Mouse (Mus musculus) myocyte (in vitro differentiated cells): ENCODE measurements at regions not wholly inside any gene's neighbourhood (a gene's known extent, or its start where the extent isn't known, plus 50 kb on each side); places are given as distances from the start of the nearest gene placed in this dataset.

Source experiments
- H3K27me3 ChIP-seq: one replicate; pipeline ENCODE4 v1.6.1; 2011; ENCODE audit not compliant: control insufficient read depth, insufficient read depth, insufficient read length
- H3K36me3 ChIP-seq: one replicate; pipeline ENCODE4 v1.6.1; 2011; ENCODE audit not compliant: control insufficient read depth, insufficient read depth
- H3K4me2 ChIP-seq: one replicate; pipeline ENCODE4 v1.6.1; 2011; ENCODE audit warnings: low read depth, control low read depth
- H3K4me3 ChIP-seq: one replicate; pipeline ENCODE4 v1.5.1; 2011; ENCODE audit warnings: mild to moderate bottlenecking, control low read depth, moderate library complexity
- H3K79me2 ChIP-seq: one replicate; pipeline ENCODE4 v1.6.1; 2011; ENCODE audit not compliant: control insufficient read depth, insufficient read depth
- H3ac ChIP-seq: one replicate; pipeline ENCODE4 v1.6.1; 2011; ENCODE audit not compliant: control insufficient read depth, insufficient read length
- CEBPB ChIP-seq: IDR thresholded peaks from 2 replicates; pipeline ENCODE4 v1.6.1; 2011; ENCODE audit warnings: mild to moderate bottlenecking, moderate library complexity; ENCODE audit not compliant: poor library complexity, insufficient read depth, severe bottlenecking
- E2F4 ChIP-seq: IDR thresholded peaks from one replicate; pipeline ENCODE4 v1.6.1; 2011; ENCODE audit warnings: mild to moderate bottlenecking, control low read depth, moderate library complexity; ENCODE audit not compliant: insufficient read depth
- MAX ChIP-seq: IDR thresholded peaks from one replicate; pipeline ENCODE4 v1.6.1; 2011; ENCODE audit warnings: low read depth, mild to moderate bottlenecking, control low read depth
- MYOD1 ChIP-seq, 3 experiments: IDR thresholded peaks; one replicate each; pipeline ENCODE4 v1.6.1; 2011; ENCODE audit warnings: control low read depth in 2 of 3, low read depth in 2 of 3, mild to moderate bottlenecking in 2 of 3, moderate library complexity in 1 of 3; ENCODE audit not compliant: insufficient read length in 2 of 3, control insufficient read depth in 1 of 3
- MYOG ChIP-seq, 3 experiments: IDR thresholded peaks; one replicate each; pipeline ENCODE4 v1.6.1; 2011; ENCODE audit warnings: control low read depth in 2 of 3, low read depth in 2 of 3, mild to moderate bottlenecking in 2 of 3; ENCODE audit not compliant: insufficient read length in 2 of 3, control insufficient read depth in 1 of 3, insufficient read depth in 1 of 3
- POLR2A ChIP-seq: IDR thresholded peaks from one replicate; pipeline ENCODE4 v1.6.1; 2011; ENCODE audit warnings: low read depth, mild to moderate bottlenecking, control low read depth, moderate library complexity; ENCODE audit not compliant: insufficient read length
- POLR2AphosphoS2 ChIP-seq: IDR thresholded peaks from one replicate; pipeline ENCODE4 v1.6.1; 2011; ENCODE audit warnings: low read depth, control low read depth; ENCODE audit not compliant: insufficient read length
- REST ChIP-seq: IDR thresholded peaks from one replicate; pipeline ENCODE4 v1.6.1; 2011; ENCODE audit warnings: mild to moderate bottlenecking, control low read depth, moderate library complexity; ENCODE audit not compliant: insufficient read depth, insufficient read length
- SRF ChIP-seq: IDR thresholded peaks from one replicate; pipeline ENCODE4 v1.6.1; 2011; ENCODE audit warnings: low read depth; ENCODE audit not compliant: control insufficient read depth, insufficient read length
- TCF12 ChIP-seq: IDR thresholded peaks from one replicate; pipeline ENCODE4 v1.6.1; 2011; ENCODE audit warnings: mild to moderate bottlenecking, control low read depth; ENCODE audit not compliant: poor library complexity, insufficient read depth, severe bottlenecking
- TCF3 ChIP-seq: IDR thresholded peaks from one replicate; pipeline ENCODE4 v1.6.1; 2011; ENCODE audit warnings: low read depth, control low read depth; ENCODE audit not compliant: insufficient read length
- USF1 ChIP-seq: IDR thresholded peaks from one replicate; pipeline ENCODE4 v1.6.1; 2011; ENCODE audit warnings: low read depth, mild to moderate bottlenecking, control low read depth, moderate library complexity

DNA sequence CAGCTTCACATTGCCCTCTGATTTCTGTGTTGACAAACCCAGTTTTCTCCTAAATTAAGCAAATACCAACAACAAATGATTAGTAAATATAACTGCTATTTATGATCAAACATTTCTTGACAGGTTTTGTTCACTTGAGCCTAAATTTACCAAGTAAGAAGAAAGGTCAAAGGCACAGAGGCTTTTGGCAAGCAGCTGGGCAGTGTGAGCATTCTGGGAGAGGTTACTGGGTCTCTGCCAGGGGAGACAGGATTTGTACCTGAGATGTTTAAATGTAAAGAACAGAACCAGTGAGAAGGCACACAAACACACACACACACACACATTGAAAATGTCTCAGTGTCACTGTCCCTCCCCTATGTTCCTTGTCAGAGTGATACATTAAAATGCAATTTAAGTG lies 367.0 kb upstream of the Nr2f2 start:
- Histone ChIP-seq H3K36me3 (no peaks in the 10 kb centered on the region), H3K4me3 (no peak overlapping the region), H3ac (no peak overlapping the region), H3K4me2 (no peak overlapping the region), H3K79me2 (no peaks in the 10 kb centered on the region), H3K27me3 (no peaks in the 10 kb centered on the region)
- TF ChIP-seq POLR2AphosphoS2, result no peak
- TF ChIP-seq SRF, result no peak
- no peak for TF ChIP-seq MYOG (IDR thresholded peaks at IDR 0.05; ENCODE audit: control insufficient read depth in 1 of 3, insufficient read depth in 1 of 3, insufficient read length in 2 of 3, low read depth in 2 of 3)
- no peak for TF ChIP-seq POLR2A
- TF ChIP-seq MAX, result no peak
- TF ChIP-seq E2F4, result no peak
- no peak for TF ChIP-seq USF1
- TF ChIP-seq CEBPB, result no peak
- TF ChIP-seq TCF12, result no peak
- TF ChIP-seq REST, result no peak
- TF ChIP-seq MYOD1 (IDR thresholded peaks at IDR 0.05; ENCODE audit: control insufficient read depth in 1 of 3, insufficient read length in 2 of 3, low read depth in 2 of 3), result no peak
- no peak for TF ChIP-seq TCF3

DNA sequence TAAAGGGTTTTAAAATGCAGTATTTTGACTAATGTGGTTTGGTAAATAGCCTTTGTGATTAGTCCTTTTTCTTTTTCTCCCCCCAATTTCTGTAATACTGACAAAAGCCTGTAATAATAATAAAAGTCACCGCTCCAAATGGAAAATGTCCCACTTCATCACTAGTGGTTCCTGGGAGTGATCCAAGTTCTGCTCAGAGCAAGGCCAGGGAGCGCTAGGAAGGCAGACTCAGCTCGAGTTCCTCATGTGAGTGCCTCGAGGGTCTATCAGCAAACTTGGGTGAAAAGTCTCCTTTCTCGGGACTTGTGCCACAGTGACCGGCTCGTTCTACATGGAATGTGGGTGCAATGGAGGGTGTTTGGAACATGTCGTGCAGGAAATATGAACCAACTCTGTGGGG lies 363.4 kb upstream of the Nr2f2 start:
- Histone ChIP-seq H3K4me3 (no peak overlapping the region), H3K27me3 (no peaks in the 10 kb centered on the region), H3ac (no peak overlapping the region), H3K79me2 (no peaks in the 10 kb centered on the region), H3K4me2 (no peak overlapping the region), H3K36me3 (no peaks in the 10 kb centered on the region)
- no peak for TF ChIP-seq CEBPB
- no peak for TF ChIP-seq USF1
- TF ChIP-seq POLR2A, result no peak
- no peak for TF ChIP-seq E2F4
- no peak for TF ChIP-seq TCF3
- TF ChIP-seq MAX, result no peak
- no peak for TF ChIP-seq MYOD1 (IDR thresholded peaks at IDR 0.05; ENCODE audit: control insufficient read depth in 1 of 3, insufficient read length in 2 of 3, low read depth in 2 of 3)
- no peak for TF ChIP-seq MYOG (IDR thresholded peaks at IDR 0.05; ENCODE audit: control insufficient read depth in 1 of 3, insufficient read depth in 1 of 3, insufficient read length in 2 of 3, low read depth in 2 of 3)
- TF ChIP-seq POLR2AphosphoS2, result no peak
- no peak for TF ChIP-seq SRF
- no peak for TF ChIP-seq REST
- no peak for TF ChIP-seq TCF12

DNA sequence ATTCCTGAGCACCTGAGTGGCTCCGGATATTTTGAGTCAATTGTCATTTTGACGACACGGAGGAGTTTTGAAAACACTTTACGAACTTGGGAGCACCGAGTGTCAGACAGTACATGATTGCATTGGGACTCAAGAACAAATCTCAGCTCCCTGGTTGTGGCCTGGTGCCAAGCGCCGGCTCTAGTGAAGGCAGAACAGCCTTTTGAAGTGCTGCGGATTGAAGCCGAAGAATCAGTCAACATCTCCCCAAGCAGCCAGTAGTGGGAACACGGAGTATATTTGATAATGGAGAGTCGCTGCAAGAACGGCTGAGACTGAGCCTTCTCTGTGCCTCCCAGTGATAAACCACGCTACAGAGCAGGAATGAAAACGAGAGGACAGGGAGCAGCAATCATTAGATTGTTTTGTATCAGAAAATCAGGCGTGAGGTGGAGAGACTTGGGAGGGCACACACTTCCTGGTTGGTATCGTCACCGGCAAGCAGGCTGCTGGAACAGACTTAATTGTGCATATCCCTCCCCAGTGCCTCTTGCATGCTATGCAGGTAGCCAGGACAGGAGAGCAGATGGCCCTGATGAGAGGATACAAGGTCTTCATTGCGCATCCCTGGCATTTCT lies 351.7 kb upstream of the Nr2f2 start:
- no peak overlapping the region for H3K4me3 ChIP-seq
- H3ac ChIP-seq, result no peak overlapping the region
- no peaks in the 10 kb centered on the region for H3K79me2 ChIP-seq
- no peaks in the 10 kb centered on the region for H3K27me3 ChIP-seq
- no peak for TF ChIP-seq E2F4
- no peak for TF ChIP-seq MAX
- no peak for TF ChIP-seq POLR2A
- TF ChIP-seq POLR2AphosphoS2, result no peak
- no peak for TF ChIP-seq REST
- no peak for TF ChIP-seq TCF3
- H3K4me2 ChIP-seq, result no peak overlapping the region
- no peaks in the 10 kb centered on the region for H3K36me3 ChIP-seq

DNA sequence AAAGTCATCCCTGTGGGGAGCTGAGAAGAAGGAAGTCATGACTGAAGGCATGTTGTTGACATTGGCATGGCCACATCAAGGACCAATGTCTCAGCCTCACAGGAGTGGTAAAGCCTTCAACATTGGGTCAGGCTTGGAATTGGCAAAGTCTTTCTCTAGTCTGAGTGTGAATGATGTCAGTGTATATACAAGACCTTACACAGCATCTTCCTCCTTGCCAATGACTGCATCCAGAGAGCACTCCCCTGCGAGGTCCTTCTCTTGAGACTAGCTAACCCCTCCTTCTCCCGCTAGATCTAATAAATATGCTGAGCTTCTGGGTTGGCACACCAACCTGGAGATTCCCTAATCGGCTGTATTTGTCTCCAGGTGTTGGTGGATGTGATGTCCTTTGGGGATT lies 351.1 kb upstream of the Nr2f2 start:
- Histone ChIP-seq H3ac (no peak overlapping the region), H3K27me3 (no peaks in the 10 kb centered on the region), H3K79me2 (no peaks in the 10 kb centered on the region), H3K36me3 (no peaks in the 10 kb centered on the region), H3K4me3 (no peak overlapping the region), H3K4me2 (no peak overlapping the region)
- TF ChIP-seq E2F4, result no peak
- TF ChIP-seq POLR2AphosphoS2, result no peak

DNA sequence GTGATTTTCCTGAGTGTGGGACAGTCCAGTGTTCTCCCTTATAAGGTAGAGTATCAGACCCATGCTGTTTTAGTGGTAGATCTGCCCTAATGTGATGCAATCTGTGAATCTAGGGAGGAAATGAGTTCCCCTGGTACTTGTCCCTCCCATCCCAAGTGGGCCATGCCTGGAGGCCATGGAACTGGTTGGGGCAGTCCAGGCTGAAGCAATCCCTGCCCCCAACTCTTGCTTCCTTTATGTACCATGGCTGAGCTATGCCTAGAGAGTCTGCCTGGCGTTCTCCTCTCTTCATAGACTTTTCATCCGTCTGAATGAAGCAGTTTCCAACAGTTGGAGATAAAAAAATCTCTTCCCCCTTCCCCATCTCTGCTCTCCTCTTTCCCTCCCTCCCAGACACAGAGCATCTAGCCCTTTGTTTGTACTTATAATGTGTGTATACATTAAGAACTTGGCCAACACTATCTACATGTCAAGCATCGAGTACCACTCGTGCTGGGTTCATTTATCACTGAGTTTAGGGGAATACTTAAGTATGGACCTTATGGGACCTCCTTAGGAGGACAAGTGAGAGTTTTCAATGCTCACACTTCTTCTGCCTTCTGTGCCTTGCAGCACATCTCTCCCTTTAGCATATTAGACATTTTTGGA lies 350.4 kb upstream of the Nr2f2 start:
- Histone ChIP-seq H3ac (no peak overlapping the region), H3K36me3 (no peaks in the 10 kb centered on the region), H3K4me2 (no peak overlapping the region), H3K4me3 (no peak overlapping the region), H3K27me3 (no peaks in the 10 kb centered on the region), H3K79me2 (no peaks in the 10 kb centered on the region)
- no peak for TF ChIP-seq SRF
- no peak for TF ChIP-seq E2F4
- no peak for TF ChIP-seq MYOD1 (IDR thresholded peaks at IDR 0.05; ENCODE audit: control insufficient read depth in 1 of 3, insufficient read length in 2 of 3, low read depth in 2 of 3)
- TF ChIP-seq TCF3, result no peak
- TF ChIP-seq CEBPB, result peak; percentile 29; the same call in 1 of the 2 replicates
